Mouse (Mus musculus): ENCODE measurements around the gene Txndc5. TPM values are rescaled to one million over a fixed set of nuclear protein-coding genes. Genes with fewer than 3 reads are reported as not detected.
A peak's percentile ranks its signal among the peaks of the same experiment; 100 is the strongest.

Txndc5 gene
- polyA plus RNA-seq (2014; fragmentation: Nextera tagmentation; extraction: Ambion mirVana), result 205 and 207 TPM in 2 replicates

DNA sequence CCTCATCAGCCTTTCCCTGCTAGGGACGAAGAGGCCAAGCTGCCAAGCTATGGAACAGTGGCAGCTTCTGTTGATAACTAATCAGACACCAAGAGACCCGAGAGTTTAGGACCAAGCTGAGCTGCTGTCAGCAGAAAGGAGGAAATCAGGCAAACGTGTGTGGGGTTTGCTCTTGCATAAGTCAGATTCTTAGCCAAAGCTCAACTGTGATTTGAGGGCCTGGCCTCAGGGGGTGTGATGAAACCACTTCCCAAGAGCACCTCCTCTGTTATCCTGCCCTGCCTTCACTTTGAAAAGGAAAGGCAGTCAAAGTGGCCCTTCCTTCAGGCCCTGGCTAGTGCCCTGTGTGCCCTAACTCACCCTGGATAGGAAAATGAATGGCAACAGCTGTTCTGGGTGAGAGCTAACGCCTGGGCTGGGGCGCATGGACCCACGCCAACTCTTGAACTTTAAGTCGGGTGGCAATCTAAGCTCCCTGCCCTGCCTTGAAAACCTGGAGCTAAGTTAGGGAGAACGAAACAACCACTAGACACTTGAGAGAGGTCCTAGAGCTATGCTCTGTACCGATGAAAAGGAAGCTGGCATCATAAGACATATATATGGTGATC is at the start of gene Txndc5:
Txndc5 (minus strand) TSS at position 138 of the 608 bp plus-strand sequence.
- peak within 1 kb of the TSS; percentile 85 to 86 for H3K4me3 ChIP-seq (ENCODE audit: control insufficient read depth in 1 of 2, insufficient read depth in 1 of 2, low read depth in 1 of 2, low read length in 2 of 2)
- peak within 1 kb of the TSS; percentile 93 for H3K9ac ChIP-seq (ENCODE audit: low read length)
- H3K9me3 ChIP-seq (ENCODE audit: control insufficient read depth, low read length), result no peaks in the 10 kb centered on the region
- H3K4me2 ChIP-seq (ENCODE audit: low read length), result peak within 1 kb of the TSS; percentile 68
- H3K4me1 ChIP-seq (ENCODE audit: control insufficient read depth in 2 of 2, insufficient read depth in 2 of 2, low read length in 2 of 2), result peaks cover 11 to 34% of the 10 kb centered on the region in 2 experiments
- peak; percentile 2; the same call in 1 of the 2 replicates for ATAC-seq (ENCODE audit: insufficient number of reproducible peaks, insufficient read depth, low FRiP score, low read depth)
- 0 out of 2 replicates have a peak, but pooled peaks cover 3% of the 10 kb centered on the region for H3K36me3 ChIP-seq (ENCODE audit: control insufficient read depth, insufficient read depth, low read length)
- peak within 1 kb of the TSS; percentile 86 to 93 for H3K27ac ChIP-seq (replicated peaks in 1 of 2; ENCODE audit: control insufficient read depth in 1 of 2, insufficient read depth in 1 of 2, low read depth in 2 of 2, low read length in 2 of 2)
- WGBS, result 43% methylated on average over 9 of the region's 9 CpGs
- H3K27me3 ChIP-seq (ENCODE audit: control insufficient read depth, insufficient read depth, low read length), result no peaks in the 10 kb centered on the region

- H3K27ac ChIP-seq (replicated peaks in 1 of 2; ENCODE audit: control insufficient read depth in 1 of 2, insufficient read depth in 1 of 2, low read depth in 2 of 2, low read length in 2 of 2), result no peak overlapping the region
- no peak overlapping the region for H3K9ac ChIP-seq (ENCODE audit: low read length)
- H3K4me2 ChIP-seq (ENCODE audit: low read length), result no peak overlapping the region
- no peaks in the 10 kb centered on the region; the same call in 1 of the 2 replicates for H3K9me3 ChIP-seq (ENCODE audit: control insufficient read depth, low read length)
- no peaks in the 10 kb centered on the region for H3K36me3 ChIP-seq (ENCODE audit: control insufficient read depth, insufficient read depth, low read length)
- WGBS, result 36% methylated on average over 3 of the region's 3 CpGs
- no peaks in the 10 kb centered on the region for H3K27me3 ChIP-seq (ENCODE audit: control insufficient read depth, insufficient read depth, low read length)
- ATAC-seq (ENCODE audit: insufficient number of reproducible peaks, insufficient read depth, low FRiP score, low read depth), result no peak
- H3K4me1 ChIP-seq (ENCODE audit: control insufficient read depth in 2 of 2, insufficient read depth in 2 of 2, low read length in 2 of 2), result peaks cover 0 to 7% of the 10 kb centered on the region in 2 experiments; a peak in 2 of 4 replicates
- no peak overlapping the region for H3K4me3 ChIP-seq (ENCODE audit: control insufficient read depth in 1 of 2, insufficient read depth in 1 of 2, low read depth in 1 of 2, low read length in 2 of 2)
Observed at GRCm38 (mm10) chr13:38574668-38575067, 46.0 kb upstream of the Txndc5 start.

GRCm38 (mm10) chr13:38573281-38573680 is 44.7 kb upstream of the Txndc5 start:
- no peak for ATAC-seq (ENCODE audit: insufficient number of reproducible peaks, insufficient read depth, low FRiP score, low read depth)
- Histone ChIP-seq H3K4me2 (ENCODE audit: low read length) (no peak overlapping the region), H3K27ac (replicated peaks in 1 of 2; ENCODE audit: control insufficient read depth in 1 of 2, insufficient read depth in 1 of 2, low read depth in 2 of 2, low read length in 2 of 2) (no peak overlapping the region), H3K9me3 (ENCODE audit: control insufficient read depth, low read length) (no peaks in the 10 kb centered on the region), H3K27me3 (ENCODE audit: control insufficient read depth, insufficient read depth, low read length) (no peaks in the 10 kb centered on the region), H3K4me3 (ENCODE audit: control insufficient read depth in 1 of 2, insufficient read depth in 1 of 2, low read depth in 1 of 2, low read length in 2 of 2) (no peak overlapping the region), H3K4me1 (ENCODE audit: control insufficient read depth in 2 of 2, insufficient read depth in 2 of 2, low read length in 2 of 2) (peaks cover 0 to 6% of the 10 kb centered on the region in 2 experiments; a peak in 2 of 4 replicates), H3K9ac (ENCODE audit: low read length) (no peak overlapping the region), H3K36me3 (ENCODE audit: control insufficient read depth, insufficient read depth, low read length) (no peaks in the 10 kb centered on the region)
- WGBS, result 95% methylated on average over 1 of the region's 1 CpGs

DNA sequence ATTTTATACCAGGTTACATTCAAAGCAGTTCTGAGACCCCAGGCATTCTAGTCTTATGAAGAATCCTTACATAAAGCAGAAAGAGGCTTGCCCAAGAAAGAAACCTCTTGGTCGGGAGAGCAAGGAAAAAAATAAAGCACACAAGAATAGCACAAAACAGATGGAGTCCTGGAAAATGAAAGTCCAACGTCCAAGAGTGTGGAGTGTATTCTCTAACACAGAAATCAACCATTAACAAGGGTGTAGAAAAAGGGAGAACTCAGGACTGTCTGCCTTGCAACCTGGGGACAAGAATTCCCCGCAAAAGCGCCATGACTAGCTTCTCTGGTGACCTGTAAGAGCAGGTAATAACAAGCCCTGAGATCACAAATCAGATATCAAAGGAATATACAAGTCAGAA is 36.6 kb upstream of the Txndc5 start:
- no peaks in the 10 kb centered on the region for H3K4me1 ChIP-seq (ENCODE audit: control insufficient read depth in 2 of 2, insufficient read depth in 2 of 2, low read length in 2 of 2)
- no peak for ATAC-seq (ENCODE audit: insufficient number of reproducible peaks, insufficient read depth, low FRiP score, low read depth)
- WGBS, result 71% methylated on average over 4 of the region's 4 CpGs

GRCm38 (mm10) chr13:38554611-38555010 is 26.0 kb upstream of the Txndc5 start:
- H3K9me3 ChIP-seq (ENCODE audit: control insufficient read depth, low read length), result no peaks in the 10 kb centered on the region
- H3K4me1 ChIP-seq (ENCODE audit: control insufficient read depth in 2 of 2, insufficient read depth in 2 of 2, low read length in 2 of 2), result no peaks in the 10 kb centered on the region
- H3K9ac ChIP-seq (ENCODE audit: low read length), result no peak overlapping the region
- no peak overlapping the region for H3K27ac ChIP-seq (replicated peaks in 1 of 2; ENCODE audit: control insufficient read depth in 1 of 2, insufficient read depth in 1 of 2, low read depth in 2 of 2, low read length in 2 of 2)
- no peak overlapping the region for H3K4me3 ChIP-seq (ENCODE audit: control insufficient read depth in 1 of 2, insufficient read depth in 1 of 2, low read depth in 1 of 2, low read length in 2 of 2)
- ATAC-seq (ENCODE audit: insufficient number of reproducible peaks, insufficient read depth, low FRiP score, low read depth), result no peak
- H3K36me3 ChIP-seq (ENCODE audit: control insufficient read depth, insufficient read depth, low read length), result no peaks in the 10 kb centered on the region
- no peak overlapping the region for H3K4me2 ChIP-seq (ENCODE audit: low read length)
- H3K27me3 ChIP-seq (ENCODE audit: control insufficient read depth, insufficient read depth, low read length), result no peaks in the 10 kb centered on the region
- 72% methylated on average over 11 of the region's 11 CpGs for WGBS

More for the DNA sequence above, 36.6 kb upstream of the Txndc5 start:
- Histone ChIP-seq H3K4me2 (ENCODE audit: low read length) (no peak overlapping the region), H3K9me3 (ENCODE audit: control insufficient read depth, low read length) (no peaks in the 10 kb centered on the region), H3K9ac (ENCODE audit: low read length) (no peak overlapping the region), H3K27me3 (ENCODE audit: control insufficient read depth, insufficient read depth, low read length) (no peaks in the 10 kb centered on the region), H3K36me3 (ENCODE audit: control insufficient read depth, insufficient read depth, low read length) (no peaks in the 10 kb centered on the region), H3K4me3 (ENCODE audit: control insufficient read depth in 1 of 2, insufficient read depth in 1 of 2, low read depth in 1 of 2, low read length in 2 of 2) (no peak overlapping the region), H3K27ac (replicated peaks in 1 of 2; ENCODE audit: control insufficient read depth in 1 of 2, insufficient read depth in 1 of 2, low read depth in 2 of 2, low read length in 2 of 2) (no peak overlapping the region)

DNA sequence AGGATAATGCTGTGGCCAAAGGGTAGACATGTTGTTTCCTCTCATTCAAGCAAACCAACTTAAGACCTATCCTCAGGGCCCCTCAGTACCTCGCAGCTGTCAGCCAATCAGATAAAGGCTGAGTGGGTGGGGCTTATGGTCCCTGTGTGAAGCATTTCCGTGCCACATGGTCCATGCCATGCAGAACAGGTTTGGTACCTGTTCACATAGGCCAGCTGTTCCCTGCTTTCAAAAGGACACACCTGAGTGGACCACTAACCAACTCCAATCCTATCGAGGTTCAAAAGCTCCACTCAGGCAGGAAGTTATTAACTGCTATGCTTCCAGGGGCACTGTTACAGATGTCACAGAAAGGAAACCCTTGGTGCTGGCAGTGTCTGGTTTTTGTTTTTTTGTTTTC is 25.6 kb upstream of the Txndc5 start:
- Histone ChIP-seq H3K4me2 (ENCODE audit: low read length) (no peak overlapping the region), H3K4me3 (ENCODE audit: control insufficient read depth in 1 of 2, insufficient read depth in 1 of 2, low read depth in 1 of 2, low read length in 2 of 2) (no peak overlapping the region), H3K4me1 (ENCODE audit: control insufficient read depth in 2 of 2, insufficient read depth in 2 of 2, low read length in 2 of 2) (no peaks in the 10 kb centered on the region), H3K36me3 (ENCODE audit: control insufficient read depth, insufficient read depth, low read length) (no peaks in the 10 kb centered on the region), H3K9me3 (ENCODE audit: control insufficient read depth, low read length) (no peaks in the 10 kb centered on the region), H3K9ac (ENCODE audit: low read length) (no peak overlapping the region), H3K27ac (replicated peaks in 1 of 2; ENCODE audit: control insufficient read depth in 1 of 2, insufficient read depth in 1 of 2, low read depth in 2 of 2, low read length in 2 of 2) (no peak overlapping the region), H3K27me3 (ENCODE audit: control insufficient read depth, insufficient read depth, low read length) (no peaks in the 10 kb centered on the region)
- WGBS, result 61% methylated on average over 3 of the region's 3 CpGs
- ATAC-seq (ENCODE audit: insufficient number of reproducible peaks, insufficient read depth, low FRiP score, low read depth), result no peak

- WGBS, result 77% methylated on average over 5 of the region's 5 CpGs
Observed at GRCm38 (mm10) chr13:38548681-38549080, 20.1 kb upstream of the Txndc5 start.

DNA sequence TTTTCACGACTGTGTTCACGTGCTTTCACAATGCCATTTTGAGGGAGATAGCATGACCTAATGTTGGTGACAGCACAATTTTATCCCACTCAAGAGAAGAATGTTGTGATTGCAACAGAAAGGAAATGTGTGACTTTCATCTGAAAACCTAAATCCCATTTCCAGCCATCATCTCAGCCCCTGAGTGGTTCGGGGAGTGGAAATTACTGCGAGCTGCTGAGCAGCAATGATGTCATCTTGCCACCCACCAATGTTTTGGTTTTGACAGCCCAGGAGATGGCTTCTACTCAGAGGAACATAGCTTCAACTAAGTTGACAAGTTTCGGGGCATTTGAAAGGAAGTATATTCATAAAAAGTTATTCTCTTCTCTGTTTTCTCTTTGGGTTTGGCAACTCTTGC is 19.1 kb upstream of the Txndc5 start:
- WGBS, result 69% methylated on average over 5 of the region's 5 CpGs

More at GRCm38 (mm10) chr13:38548681-38549080, 20.1 kb upstream of the Txndc5 start:
- H3K27ac ChIP-seq (replicated peaks in 1 of 2; ENCODE audit: control insufficient read depth in 1 of 2, insufficient read depth in 1 of 2, low read depth in 2 of 2, low read length in 2 of 2), result no peak overlapping the region
- no peaks in the 10 kb centered on the region for H3K9me3 ChIP-seq (ENCODE audit: control insufficient read depth, low read length)
- H3K27me3 ChIP-seq (ENCODE audit: control insufficient read depth, insufficient read depth, low read length), result no peaks in the 10 kb centered on the region
- no peaks in the 10 kb centered on the region for H3K36me3 ChIP-seq (ENCODE audit: control insufficient read depth, insufficient read depth, low read length)
- H3K9ac ChIP-seq (ENCODE audit: low read length), result no peak overlapping the region
- no peaks in the 10 kb centered on the region; a peak in 1 of 4 replicates for H3K4me1 ChIP-seq (ENCODE audit: control insufficient read depth in 2 of 2, insufficient read depth in 2 of 2, low read length in 2 of 2)
- ATAC-seq (ENCODE audit: insufficient number of reproducible peaks, insufficient read depth, low FRiP score, low read depth), result no peak
- H3K4me3 ChIP-seq (ENCODE audit: control insufficient read depth in 1 of 2, insufficient read depth in 1 of 2, low read depth in 1 of 2, low read length in 2 of 2), result no peak overlapping the region
- no peak overlapping the region for H3K4me2 ChIP-seq (ENCODE audit: low read length)

More for the DNA sequence above, 19.1 kb upstream of the Txndc5 start:
- no peak overlapping the region for H3K27ac ChIP-seq (replicated peaks in 1 of 2; ENCODE audit: control insufficient read depth in 1 of 2, insufficient read depth in 1 of 2, low read depth in 2 of 2, low read length in 2 of 2)
- H3K9ac ChIP-seq (ENCODE audit: low read length), result no peak overlapping the region
- no peak overlapping the region for H3K4me3 ChIP-seq (ENCODE audit: control insufficient read depth in 1 of 2, insufficient read depth in 1 of 2, low read depth in 1 of 2, low read length in 2 of 2)
- H3K9me3 ChIP-seq (ENCODE audit: control insufficient read depth, low read length), result no peaks in the 10 kb centered on the region
- H3K4me1 ChIP-seq (ENCODE audit: control insufficient read depth in 2 of 2, insufficient read depth in 2 of 2, low read length in 2 of 2), result no peaks in the 10 kb centered on the region; a peak in 1 of 4 replicates
- no peak for ATAC-seq (ENCODE audit: insufficient number of reproducible peaks, insufficient read depth, low FRiP score, low read depth)
- no peaks in the 10 kb centered on the region for H3K36me3 ChIP-seq (ENCODE audit: control insufficient read depth, insufficient read depth, low read length)
- H3K27me3 ChIP-seq (ENCODE audit: control insufficient read depth, insufficient read depth, low read length), result no peaks in the 10 kb centered on the region
- H3K4me2 ChIP-seq (ENCODE audit: low read length), result no peak overlapping the region

Data from heart, embryonic 14.5 days (tissue).